Mouse (Mus musculus) telencephalon, adult 2 months (tissue): ENCODE measurements at regions not wholly inside any gene's neighbourhood (a gene's known extent, or its start where the extent isn't known, plus 50 kb on each side); places are given as distances from the start of the nearest gene placed in this dataset.

Experiments used
- DNase-seq: peaks from one replicate; pipeline ENCODE4 v3.0.0-alpha.2; 2011; ENCODE audit warnings: low read depth, low spot score

DNA sequence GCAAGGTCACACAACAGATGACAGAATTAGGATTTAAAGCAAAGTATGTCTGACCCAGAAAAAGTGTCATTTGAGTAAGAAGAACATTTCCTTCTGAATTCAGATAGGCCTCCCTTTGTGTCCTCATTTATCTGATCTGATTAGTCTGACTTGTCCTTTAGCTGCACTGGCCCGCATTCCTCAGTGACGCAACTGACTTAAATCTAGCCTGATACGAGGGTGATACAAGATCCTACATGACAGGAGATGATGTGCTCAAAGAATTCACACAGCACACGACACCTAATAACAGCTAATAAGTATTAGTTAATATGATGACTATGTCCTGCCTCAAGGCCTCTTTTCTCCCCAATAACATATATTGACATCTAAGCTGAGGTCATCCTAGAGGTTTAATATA, 192.8 kb downstream of the Nuf2 start:
- DNase-seq: no peak

DNA sequence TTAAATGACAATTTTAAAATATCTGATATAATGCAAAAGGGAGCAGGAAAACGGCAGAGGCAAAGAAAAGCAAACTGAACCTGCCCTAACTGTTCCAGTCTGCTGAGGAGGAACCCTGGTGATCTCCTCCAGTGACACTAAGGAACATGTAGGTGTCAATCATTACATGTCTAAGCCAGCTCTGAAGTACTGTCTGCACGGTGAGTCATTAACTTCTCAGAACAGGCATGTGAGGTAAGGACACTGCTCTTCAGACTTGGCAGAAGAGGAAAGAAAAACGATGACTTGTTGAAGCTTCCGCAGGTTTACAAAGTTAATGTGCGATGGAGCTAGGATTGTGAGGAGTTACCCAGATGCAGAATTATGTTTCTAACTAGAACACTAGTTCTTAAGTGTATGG, 199.1 kb downstream of the Nuf2 start:
- DNase-seq: no peak

DNA sequence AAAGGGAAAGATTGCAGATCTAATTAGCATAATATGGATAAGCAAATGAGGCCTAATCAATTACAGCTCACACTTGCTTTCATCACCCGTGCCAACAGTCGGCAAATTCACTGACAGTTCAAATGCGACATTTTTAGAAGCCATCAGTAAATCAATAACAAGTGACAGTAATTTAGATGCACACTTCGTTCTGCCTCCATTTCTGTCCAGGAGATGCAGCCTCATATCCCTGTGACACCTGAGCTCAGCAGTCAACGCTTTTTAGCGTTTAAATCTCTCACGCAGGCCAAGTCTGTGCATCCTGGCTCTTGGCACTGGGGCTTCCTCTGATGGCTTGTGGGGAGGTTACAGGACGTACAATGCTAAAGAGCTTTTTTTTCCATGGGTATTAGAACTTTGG, 218.0 kb downstream of the Nuf2 start:
- DNase-seq: no peak

DNA sequence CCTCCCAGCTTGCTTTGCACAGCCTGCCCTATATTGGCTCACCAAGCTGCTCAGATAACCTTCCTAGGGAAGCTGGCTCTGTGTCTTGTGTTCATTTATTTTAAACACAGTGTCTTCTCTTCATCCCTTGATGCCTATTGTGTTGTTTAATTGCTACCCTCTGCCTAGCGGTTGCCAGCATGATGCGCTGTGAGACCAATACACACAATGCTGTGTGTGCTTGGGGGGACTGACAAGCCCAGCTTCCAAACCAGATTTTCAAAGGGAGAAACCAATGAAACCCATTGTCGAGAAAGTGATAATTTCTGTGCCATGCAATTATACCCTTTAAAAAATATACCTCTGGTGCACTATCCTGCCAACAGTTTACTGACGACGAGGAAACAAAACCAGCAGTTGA, 247.8 kb downstream of the Nuf2 start:
- peak; percentile 36 for DNase-seq

DNA sequence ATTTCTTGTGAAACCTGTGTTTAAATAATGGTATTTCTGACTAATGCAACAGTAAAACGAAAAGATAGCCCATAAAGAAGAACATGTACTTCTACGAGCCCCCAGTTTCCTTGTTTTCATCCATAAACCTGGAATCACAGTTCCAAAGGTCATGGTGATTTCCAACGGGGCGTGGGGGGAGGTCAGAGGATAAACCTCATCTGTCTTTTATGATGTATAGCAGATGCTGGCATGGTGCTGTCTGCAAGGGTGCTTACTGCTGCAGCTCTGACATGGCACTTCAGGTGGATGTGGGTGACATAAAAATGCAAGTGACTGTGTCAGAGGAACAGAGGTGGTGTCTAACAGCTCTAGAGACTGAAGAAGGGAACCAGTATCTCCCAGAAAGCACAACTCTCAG, 260.5 kb downstream of the Nuf2 start:
- no peak for DNase-seq

DNA sequence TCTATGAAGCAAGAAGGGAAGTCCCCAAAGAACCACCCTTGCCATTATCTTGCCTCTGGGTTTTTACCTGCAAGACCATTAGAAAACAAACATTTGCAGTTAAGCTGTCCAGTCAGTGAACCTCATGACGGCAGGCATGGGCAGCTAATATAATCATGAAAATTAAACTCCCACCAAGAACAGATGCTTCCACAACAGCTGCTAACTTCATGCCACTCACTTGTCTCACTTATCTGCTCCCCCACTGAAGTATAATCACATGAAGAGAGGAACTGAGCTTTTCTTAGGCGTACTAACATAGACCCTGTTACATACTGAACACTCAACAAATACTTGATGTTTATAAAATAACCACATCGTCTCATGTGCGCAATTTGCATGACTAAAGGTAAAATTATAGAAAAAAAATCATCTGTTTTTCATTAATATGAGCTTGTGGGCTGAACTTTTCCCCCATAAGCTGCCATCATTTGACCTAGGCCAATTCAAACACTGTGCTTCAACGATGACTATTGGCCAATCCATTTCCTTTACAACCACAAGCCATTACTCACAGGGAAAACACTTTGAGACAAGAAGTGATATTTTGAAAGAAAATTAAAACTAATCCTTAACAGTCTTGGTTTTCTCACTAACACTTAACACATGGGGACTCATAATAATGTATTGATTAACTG, 267.1 kb downstream of the Nuf2 start:
- no peak for DNase-seq

DNA sequence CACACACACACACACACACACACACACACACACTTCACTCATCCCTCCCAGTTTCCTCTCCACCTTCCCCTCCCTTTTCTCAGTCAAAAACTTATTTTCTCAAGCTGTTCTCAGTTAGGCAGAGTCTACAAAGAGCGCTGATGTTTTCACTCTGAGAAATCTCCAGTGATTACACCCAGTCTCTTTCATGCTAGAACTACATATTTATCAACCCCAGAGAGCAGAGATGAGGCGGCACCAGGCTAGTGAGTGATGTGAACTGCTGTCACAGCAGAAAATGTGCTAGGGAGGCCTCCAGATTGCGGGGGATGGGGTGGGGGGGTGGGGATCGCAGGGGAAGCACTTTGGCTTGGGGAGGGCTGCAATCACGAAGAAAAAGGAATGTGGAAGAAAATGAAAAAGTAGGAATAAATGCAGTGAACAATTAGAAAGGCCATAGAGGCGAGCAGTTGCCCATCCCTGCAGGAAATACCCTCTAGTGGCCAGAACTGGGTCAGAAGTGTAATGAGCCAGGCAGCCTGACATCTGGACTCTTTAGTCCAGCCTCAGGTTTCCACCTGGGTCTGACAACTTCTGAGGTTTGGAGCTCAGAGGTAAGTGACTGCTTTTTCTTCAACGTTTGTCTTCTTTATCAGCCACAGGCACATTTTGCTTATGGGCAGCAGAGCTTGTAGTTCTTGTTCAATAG, 276.9 kb downstream of the Nuf2 start:
- DNase-seq: no peak

DNA sequence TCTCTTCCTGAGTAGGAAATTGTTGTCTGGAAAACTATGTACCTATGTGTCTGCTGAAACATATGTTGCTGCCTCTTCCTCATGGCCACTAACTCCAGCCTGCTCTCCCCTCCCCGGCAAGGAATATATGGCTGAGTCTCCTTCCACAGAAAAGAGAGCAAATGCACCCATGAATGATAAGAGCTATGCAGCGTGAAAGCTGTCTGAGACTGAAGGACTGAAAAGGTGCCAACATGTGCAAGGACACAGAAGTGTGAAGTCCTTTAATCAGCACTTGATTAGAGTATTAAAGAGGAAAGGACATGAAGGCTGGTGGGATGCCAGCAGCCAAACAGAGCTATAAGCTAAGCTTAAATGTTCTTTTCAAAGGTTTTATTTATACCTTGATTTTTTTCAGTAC, 279.1 kb downstream of the Nuf2 start:
- no peak for DNase-seq

DNA sequence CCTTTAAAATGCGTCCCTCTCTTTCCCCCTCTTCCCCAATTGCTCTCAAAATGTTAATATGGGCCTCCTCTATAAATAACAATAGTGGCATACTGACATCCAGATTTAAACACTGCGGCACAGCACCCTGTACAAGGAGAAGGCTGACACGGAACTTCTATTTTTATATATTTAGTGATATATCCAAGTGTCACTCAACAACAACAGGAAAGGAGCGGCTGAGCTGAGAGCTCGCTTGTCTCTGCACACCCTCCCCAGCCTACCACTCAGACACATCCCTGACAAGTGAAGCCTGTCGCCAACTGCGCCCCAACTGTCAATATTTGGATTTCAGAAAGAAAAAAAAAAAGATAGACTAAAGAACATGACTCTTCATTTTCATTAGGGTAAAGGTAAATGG, 282.2 kb downstream of the Nuf2 start:
- no peak for DNase-seq

DNA sequence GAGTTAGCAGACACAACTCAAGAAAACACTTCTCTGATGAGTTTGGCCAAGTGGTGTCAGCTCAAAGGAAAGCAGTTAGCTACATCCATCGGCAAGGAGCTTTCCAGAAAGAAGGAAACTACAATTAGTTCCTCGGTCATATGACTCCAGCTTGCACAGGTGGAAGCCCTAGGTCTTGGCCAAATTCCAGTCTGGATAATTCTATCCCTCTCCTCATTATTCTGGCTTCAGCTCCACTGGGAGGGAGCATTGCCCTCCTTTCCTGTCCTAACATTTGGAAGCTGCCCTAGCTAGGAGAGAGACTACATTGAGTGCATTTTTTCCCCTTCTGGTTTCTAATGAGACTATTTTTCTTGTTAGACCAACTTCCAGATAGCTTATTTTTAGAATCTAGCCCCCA, 290.9 kb downstream of the Nuf2 start:
- DNase-seq: no peak

DNA sequence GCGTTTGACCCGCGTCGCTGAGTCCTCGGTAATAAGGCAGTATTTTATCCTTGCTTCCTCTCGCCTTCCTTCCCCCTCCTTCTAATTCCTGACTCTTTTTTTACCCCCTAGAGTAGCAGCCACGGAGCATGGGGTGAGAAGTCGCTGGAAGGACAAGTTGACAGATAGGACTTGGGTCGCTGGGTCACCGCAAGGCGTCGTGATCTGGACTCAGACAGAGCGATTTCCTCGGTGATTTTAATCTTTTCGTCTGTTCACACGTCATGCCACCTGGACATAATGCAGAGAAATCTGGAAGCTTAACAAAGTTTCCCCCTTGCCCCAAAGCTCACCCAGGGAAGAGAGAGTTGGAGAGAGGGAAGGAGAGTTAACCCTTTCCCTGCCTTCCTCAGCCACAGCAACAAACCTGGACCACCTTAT, 292.6 kb downstream of the Nuf2 start:
- DNase-seq: no peak

DNA sequence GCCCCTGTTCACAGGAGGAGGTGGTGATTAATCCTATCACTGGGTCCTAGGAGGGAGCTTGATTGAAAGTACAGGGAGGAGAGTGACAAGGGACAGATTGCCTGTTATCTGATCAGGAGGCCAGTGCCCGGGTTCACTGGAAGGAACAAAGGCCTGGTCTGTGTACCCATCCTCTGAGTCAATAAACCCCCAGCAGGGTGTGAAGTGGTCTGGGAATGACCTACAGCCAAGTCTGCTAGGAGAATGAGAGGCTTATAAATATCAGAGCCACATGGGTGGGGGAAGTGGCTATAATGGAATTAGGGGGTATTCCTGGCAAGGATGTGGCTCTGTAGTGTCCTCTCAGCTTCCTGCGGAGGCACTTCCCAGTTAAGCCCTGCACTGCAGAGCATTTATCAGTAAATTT, 296.0 kb downstream of the Nuf2 start:
- DNase-seq: no peak

DNA sequence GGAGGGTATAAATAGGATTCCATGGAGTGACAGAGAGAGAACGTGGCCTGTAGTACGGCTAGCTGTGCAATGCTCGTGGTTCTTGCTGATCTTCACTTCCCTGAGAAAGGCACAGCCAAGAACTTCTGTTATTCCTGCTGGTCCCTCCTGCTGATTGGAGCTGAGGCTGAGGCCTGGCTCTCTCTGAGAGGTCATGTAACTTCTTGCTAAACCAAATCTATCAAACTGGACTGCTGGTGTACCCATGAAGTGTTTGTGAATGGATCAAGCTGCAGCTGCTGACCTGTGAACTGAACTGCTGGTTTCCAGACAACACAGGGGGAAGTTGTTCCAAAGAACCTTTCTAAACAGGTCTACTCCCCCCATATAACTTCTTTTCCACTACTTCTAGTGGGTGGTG, 297.9 kb downstream of the Nuf2 start:
- DNase-seq: no peak

DNA sequence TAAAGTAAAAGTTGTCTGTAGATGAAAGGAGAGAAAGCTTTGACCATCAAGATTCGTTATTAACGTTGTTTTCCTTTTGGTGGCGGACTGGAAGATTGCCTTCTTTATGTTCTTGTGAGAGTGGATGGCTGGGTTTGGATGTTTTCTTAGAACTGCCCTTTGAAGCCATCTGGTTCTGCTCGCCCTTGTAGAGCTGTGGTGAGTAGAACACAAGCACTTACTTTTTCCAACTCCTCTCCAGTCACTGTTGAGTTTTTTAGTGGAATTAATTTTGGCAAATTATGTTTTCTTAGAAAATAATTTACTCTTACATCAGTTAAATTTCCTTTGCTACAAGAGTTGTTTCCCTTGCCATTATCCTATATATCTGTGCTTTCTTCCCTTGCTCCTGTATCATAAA, 301.2 kb downstream of the Nuf2 start:
- no peak for DNase-seq

DNA sequence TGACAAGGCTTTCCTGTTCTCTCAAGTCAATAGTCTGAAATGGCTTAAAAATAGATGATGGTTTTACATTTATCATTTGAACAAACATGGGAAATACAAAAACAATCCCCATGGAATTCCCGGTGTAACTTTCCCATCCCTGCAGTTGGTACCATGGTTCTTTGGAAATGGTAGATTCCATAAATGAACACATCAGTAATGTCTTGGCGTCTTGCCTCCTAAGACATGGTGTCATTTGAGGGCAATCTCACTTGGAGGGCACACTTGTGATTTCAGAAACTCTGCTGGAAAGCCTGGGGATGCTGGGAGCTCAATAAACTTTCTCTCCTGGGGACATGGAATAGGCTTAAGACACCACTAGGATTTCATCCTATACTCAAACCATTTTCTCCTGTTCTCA, 306.8 kb downstream of the Nuf2 start:
- no peak for DNase-seq

DNA sequence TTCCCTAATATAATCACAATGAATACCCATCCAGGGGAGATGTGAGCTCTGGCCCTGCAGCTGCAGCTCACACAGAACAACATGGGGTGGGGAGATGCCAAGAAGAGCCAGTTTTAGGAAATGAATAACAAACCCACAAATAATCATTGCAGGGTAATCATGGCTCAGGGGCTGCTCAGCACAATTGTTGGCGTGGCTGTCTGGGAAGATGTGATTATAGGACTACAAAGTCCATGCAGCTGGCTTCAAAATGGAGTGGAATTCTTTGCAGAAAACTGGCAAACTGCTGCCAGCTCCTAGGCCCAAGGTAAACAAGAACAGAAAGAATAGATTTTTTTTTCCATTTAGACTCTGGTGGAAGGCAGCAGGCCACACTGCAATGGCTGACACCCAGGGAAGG, 343.6 kb downstream of the Nuf2 start:
- DNase-seq: peak; percentile 43

DNA sequence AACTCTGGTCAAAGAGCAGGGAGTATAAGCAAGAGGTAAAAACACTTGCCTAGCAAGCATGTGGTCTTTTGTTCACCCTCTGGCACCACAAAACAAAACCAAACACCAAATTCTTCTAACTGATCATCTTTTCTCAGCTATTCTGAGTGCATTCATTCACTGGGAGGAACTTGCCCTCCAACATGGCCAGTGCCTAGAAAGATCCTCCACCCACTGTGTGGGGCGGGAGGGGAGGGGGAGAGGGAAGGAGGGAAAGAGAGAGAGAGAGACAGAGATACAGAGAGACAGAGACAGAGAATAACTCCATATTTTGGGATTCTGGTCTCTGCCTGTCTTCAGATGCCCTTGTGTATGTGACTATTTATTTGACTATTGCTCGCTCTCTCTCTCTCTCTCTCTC, 360.9 kb downstream of the Nuf2 start:
- DNase-seq: no peak

DNA sequence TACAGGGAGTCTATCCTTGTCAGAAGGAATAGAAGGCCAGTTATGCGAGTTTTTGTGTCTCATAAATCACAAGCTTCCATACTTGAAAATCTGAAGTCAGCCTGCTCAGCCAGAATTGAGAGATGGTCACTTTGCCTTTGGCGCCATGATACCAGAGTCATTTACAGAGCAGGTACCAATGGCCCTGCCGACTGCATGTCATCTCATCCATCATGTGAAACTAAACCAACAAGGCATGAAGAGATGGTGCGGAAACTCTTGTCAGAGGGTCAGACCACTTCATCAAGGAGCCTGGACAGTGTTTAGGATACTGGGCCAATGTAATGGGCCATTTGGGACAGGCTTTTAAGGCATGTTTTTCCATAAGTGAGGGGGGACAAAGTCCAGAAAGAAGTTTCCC, 363.2 kb downstream of the Nuf2 start:
- no peak for DNase-seq

DNA sequence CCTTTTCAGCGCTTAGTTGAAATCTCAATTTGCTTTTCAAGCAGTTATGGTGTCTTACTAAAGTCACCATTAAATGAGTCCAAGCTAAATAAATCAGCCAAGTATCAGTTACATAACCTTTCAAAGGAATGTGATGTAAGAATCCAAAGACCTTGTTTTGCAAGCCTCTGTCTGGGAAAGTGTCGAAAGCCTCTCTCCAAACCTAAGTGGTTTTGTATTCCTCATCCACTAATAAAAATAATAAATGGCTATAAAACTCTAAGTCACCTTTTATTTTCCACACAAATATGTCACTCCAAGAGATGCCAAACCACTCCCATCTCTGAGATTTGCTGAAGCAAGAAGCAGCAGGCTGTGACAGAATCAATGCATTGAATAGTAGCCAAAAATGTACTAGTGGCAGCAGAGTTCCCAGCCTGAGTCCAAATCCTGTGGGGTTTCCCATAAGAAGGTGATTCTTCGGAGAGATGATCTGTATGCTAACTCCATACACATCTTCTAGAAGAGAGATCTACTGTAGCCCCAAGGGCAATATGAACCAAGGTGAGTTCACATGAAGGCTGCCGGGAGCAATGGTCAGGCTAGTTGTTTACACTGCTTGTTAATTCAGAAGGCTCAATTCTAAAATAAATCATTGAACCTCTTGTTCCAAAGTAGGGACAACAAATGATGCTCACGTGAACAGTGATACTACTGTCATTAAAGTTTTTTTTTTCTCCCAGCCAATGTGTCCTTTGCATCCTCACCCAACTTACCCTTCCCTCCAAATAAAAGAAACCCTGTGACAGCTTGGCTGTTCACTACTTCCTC, 365.0 kb downstream of the Nuf2 start:
- DNase-seq: no peak

DNA sequence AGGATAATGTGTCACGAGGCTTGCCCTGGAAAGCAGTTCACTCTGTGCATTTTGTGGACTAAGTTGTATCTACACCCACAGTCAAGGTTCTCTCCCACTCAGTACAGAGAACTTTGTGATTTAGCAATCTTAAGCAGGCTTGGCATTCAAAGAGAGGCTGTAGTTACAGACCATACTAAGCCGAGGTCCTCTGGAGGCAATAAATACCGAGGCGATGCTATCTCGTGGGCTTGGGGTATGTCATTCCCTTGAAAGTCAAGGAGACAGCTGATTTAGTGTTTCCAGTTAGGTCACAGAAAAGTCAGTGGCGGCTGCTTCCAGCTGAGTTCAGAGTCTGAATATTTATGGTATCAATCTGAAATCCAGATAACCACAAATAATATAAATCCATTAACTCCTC, 370.4 kb downstream of the Nuf2 start:
- DNase-seq: no peak

DNA sequence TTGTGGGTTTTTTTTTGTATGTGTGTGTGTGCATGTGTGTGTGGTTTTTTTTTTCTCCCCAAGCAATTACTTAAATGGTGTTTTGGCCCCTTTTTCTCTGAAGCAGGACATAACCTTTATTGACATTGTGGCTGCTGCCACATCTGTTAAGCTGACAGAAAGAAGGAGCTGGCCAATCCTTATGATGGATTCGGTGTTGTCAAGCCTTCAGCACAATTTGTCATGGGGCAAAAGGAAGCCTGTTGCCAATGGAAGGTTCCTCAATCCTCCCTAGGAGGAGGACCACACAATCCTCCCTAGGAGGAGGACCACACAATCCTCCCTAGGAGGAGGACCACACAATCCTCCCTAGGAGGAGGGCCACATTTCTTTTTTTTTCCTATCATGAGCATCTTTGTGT, 371.0 kb downstream of the Nuf2 start:
- DNase-seq: no peak

DNA sequence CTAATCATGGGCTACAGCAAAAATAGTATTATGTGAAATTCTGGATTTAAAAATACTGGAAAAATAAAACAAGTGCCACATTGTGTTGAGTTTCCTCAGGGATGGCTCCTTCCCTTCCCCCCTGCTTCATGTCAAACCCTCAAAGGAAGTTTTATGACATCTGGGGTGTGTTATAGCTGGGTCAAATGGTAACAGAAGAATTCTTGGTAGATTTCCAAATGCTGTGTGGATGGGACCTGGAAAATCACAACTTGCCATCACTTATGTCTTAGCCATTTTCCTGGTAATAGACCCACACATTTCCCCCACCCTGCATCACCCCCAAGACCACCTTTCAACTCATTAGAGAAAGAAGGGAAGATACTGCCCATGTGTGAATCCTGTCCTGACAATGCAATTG, 371.5 kb downstream of the Nuf2 start:
- no peak for DNase-seq

DNA sequence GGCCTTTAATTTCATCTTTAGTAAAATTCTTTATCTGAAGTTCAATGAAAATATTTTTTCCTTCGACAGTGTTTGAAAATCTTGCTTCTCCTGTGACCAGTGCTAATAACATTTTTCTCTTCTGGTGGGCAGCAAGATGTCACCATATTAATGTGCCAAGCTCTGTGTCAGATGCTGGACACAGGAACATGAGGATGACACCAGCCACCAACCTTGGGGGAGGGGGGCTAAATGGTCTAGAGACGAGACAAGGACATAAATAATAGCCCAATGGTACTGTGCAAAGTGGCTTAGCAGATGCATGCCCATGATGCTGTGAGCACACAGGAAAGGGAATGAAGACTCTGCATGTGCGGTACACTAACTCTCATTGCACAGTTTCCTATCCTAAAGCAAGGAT, 373.8 kb downstream of the Nuf2 start:
- no peak for DNase-seq
